Mouse (Mus musculus) liver, embryonic 12.5 days (tissue): Measurements from ENCODE around the gene Elovl6. TPM values are rescaled to one million over a fixed set of nuclear protein-coding genes. Genes with fewer than 3 reads are reported as not detected.

ENCODE experiments used
- ATAC-seq: fragments of 200-750 bp; cut with Nextera tagmentation; 2 replicates; pipeline ENCODE4 v1.8.0; 2017; ENCODE audit warnings: moderate number of reproducible peaks, mild to moderate bottlenecking, moderate library complexity
- H3K27ac ChIP-seq: fragments of 300-500 bp; sonication (generic); 2 replicates; pipeline ENCODE4 v1.5.1; 2016; ENCODE audit warnings: mild to moderate bottlenecking
- H3K27me3 ChIP-seq: fragments of 300-500 bp; sonication (generic); replicated peaks from 2 replicates; pipeline ENCODE4 v1.6.1; 2016; ENCODE audit warnings: mild to moderate bottlenecking, moderate library complexity
- H3K36me3 ChIP-seq: fragments of 300-500 bp; sonication (generic); 2 replicates; pipeline ENCODE4 v1.6.1; 2016; ENCODE audit warnings: mild to moderate bottlenecking, moderate library complexity
- H3K4me1 ChIP-seq: fragments of 300-500 bp; sonication (generic); 2 replicates; pipeline ENCODE4 v1.6.1; 2016
- H3K4me2 ChIP-seq: fragments of 300-500 bp; sonication (generic); 2 replicates; pipeline ENCODE4 v1.6.1; 2016; ENCODE audit warnings: mild to moderate bottlenecking, moderate library complexity
- H3K4me3 ChIP-seq: fragments of 300-500 bp; sonication (generic); 2 replicates; pipeline ENCODE4 v1.5.1; 2016; ENCODE audit warnings: mild to moderate bottlenecking, moderate library complexity
- H3K9ac ChIP-seq: fragments of 300-500 bp; sonication (generic); 2 replicates; pipeline ENCODE4 v1.6.1; 2016; ENCODE audit warnings: mild to moderate bottlenecking, moderate library complexity
- H3K9me3 ChIP-seq: fragments of 300-500 bp; sonication (generic); replicated peaks from 2 replicates; pipeline ENCODE4 v1.6.1; 2016; ENCODE audit warnings: mild to moderate bottlenecking, moderate library complexity
- WGBS: fragments of 180-500 bp; shearing (Covaris S2); methylation state at CpG from one replicate; pipeline ENCODE4 v1.1.7; 2016; ENCODE audit not compliant: insufficient replicate concordance; 5-methylcytosine and 5-hydroxymethylcytosine counted together
- polyA plus RNA-seq: library from polyadenylated mRNA; unstranded; fragments of >200 nt; fragmentation: Nextera tagmentation; extraction: Ambion mirVana; gene quantifications from 2 replicates; pipeline ENCODE4 v1.2.1, GENCODE M21; 2016

Gene Elovl6
- polyA plus RNA-seq, 1 experiment from 2014 or later, result 14.3 TPM

GRCm38 (mm10) chr3:129614216-129614615 lies 82.1 kb downstream of the Elovl6 start:
- Histone ChIP-seq H3K9me3 (no peaks in the 10 kb centered on the region), H3K4me2 (no peak overlapping the region), H3K27ac (no peak overlapping the region), H3K4me1 (peaks cover 10% of the 10 kb centered on the region), H3K4me3 (no peak overlapping the region), H3K9ac (no peak overlapping the region), H3K36me3 (peaks cover 19% of the 10 kb centered on the region), H3K27me3 (no peaks in the 10 kb centered on the region)
- peak; percentile 35; the same call in 1 of the 2 replicates for ATAC-seq
- 69% methylated on average over 2 of the region's 2 CpGs for WGBS

GRCm38 (mm10) chr3:129617450-129617849 lies 85.3 kb downstream of the Elovl6 start:
- H3K4me1 ChIP-seq, result peaks cover 21% of the 10 kb centered on the region
- 78% methylated on average over 11 of the region's 11 CpGs for WGBS
- H3K9me3 ChIP-seq, result no peaks in the 10 kb centered on the region
- H3K4me3 ChIP-seq, result no peak overlapping the region
- peaks cover 14% of the 10 kb centered on the region for H3K36me3 ChIP-seq
- no peak for ATAC-seq
- H3K4me2 ChIP-seq, result no peak overlapping the region
- no peaks in the 10 kb centered on the region for H3K27me3 ChIP-seq
- H3K9ac ChIP-seq, result no peak overlapping the region
- no peak overlapping the region for H3K27ac ChIP-seq

GRCm38 (mm10) chr3:129619194-129619775 lies 87.1 kb downstream of the Elovl6 start:
- Histone ChIP-seq H3K4me3 (no peak overlapping the region), H3K36me3 (peaks cover 14% of the 10 kb centered on the region; the same call in 1 of the 2 replicates), H3K4me1 (peaks cover 13% of the 10 kb centered on the region), H3K9me3 (no peaks in the 10 kb centered on the region), H3K9ac (no peak overlapping the region), H3K27ac (no peak overlapping the region), H3K27me3 (no peaks in the 10 kb centered on the region), H3K4me2 (no peak overlapping the region)
- no peak for ATAC-seq
- WGBS, result 79% methylated on average over 16 of the region's 16 CpGs

GRCm38 (mm10) chr3:129620802-129621201 lies 88.6 kb downstream of the Elovl6 start:
- H3K27me3 ChIP-seq, result no peaks in the 10 kb centered on the region
- no peak overlapping the region for H3K9ac ChIP-seq
- H3K4me2 ChIP-seq, result no peak overlapping the region
- H3K36me3 ChIP-seq, result peaks cover 14% of the 10 kb centered on the region; the same call in 1 of the 2 replicates
- no peak for ATAC-seq
- peaks cover 11% of the 10 kb centered on the region for H3K4me1 ChIP-seq
- no peak overlapping the region for H3K27ac ChIP-seq
- WGBS, result 51% methylated on average over 3 of the region's 3 CpGs
- H3K9me3 ChIP-seq, result no peaks in the 10 kb centered on the region
- H3K4me3 ChIP-seq, result no peak overlapping the region

- Histone ChIP-seq H3K4me3 (no peak overlapping the region), H3K4me1 (peaks cover 11% of the 10 kb centered on the region), H3K36me3 (peaks cover 14% of the 10 kb centered on the region; the same call in 1 of the 2 replicates), H3K9me3 (no peaks in the 10 kb centered on the region), H3K27ac (no peak overlapping the region), H3K27me3 (no peaks in the 10 kb centered on the region), H3K4me2 (no peak overlapping the region), H3K9ac (no peak overlapping the region)
- no peak for ATAC-seq
- 53% methylated on average over 5 of the region's 5 CpGs for WGBS
Measured at GRCm38 (mm10) chr3:129621255-129621654, 89.1 kb downstream of the Elovl6 start.

GRCm38 (mm10) chr3:129622120-129622519 lies 90.0 kb downstream of the Elovl6 start:
- Histone ChIP-seq H3K27me3 (no peaks in the 10 kb centered on the region), H3K4me2 (no peak overlapping the region), H3K9me3 (no peaks in the 10 kb centered on the region), H3K4me1 (peaks cover 11% of the 10 kb centered on the region), H3K4me3 (no peak overlapping the region), H3K36me3 (peaks cover 14% of the 10 kb centered on the region), H3K9ac (no peak overlapping the region), H3K27ac (no peak overlapping the region)
- WGBS, result 56% methylated on average over 9 of the region's 9 CpGs
- ATAC-seq, result no peak

GRCm38 (mm10) chr3:129622705-129623104 lies 90.5 kb downstream of the Elovl6 start:
- H3K9ac ChIP-seq, result no peak overlapping the region
- H3K27me3 ChIP-seq, result no peaks in the 10 kb centered on the region
- H3K36me3 ChIP-seq, result peaks cover 16% of the 10 kb centered on the region
- 84% methylated on average over 5 of the region's 5 CpGs for WGBS
- no peak overlapping the region for H3K4me2 ChIP-seq
- H3K9me3 ChIP-seq, result no peaks in the 10 kb centered on the region
- no peak for ATAC-seq
- no peak overlapping the region for H3K27ac ChIP-seq
- H3K4me3 ChIP-seq, result no peak overlapping the region
- peaks cover 11% of the 10 kb centered on the region for H3K4me1 ChIP-seq

- H3K4me1 ChIP-seq, result peaks cover 11% of the 10 kb centered on the region
- 80% methylated on average over 10 of the region's 10 CpGs for WGBS
- H3K4me2 ChIP-seq, result no peak overlapping the region
- H3K4me3 ChIP-seq, result no peak overlapping the region
- H3K36me3 ChIP-seq, result peaks cover 20% of the 10 kb centered on the region
- ATAC-seq, result no peak
- no peak overlapping the region for H3K9ac ChIP-seq
- no peaks in the 10 kb centered on the region for H3K27me3 ChIP-seq
- H3K9me3 ChIP-seq, result no peaks in the 10 kb centered on the region
- no peak overlapping the region for H3K27ac ChIP-seq
Measured at GRCm38 (mm10) chr3:129624193-129624805, 92.1 kb downstream of the Elovl6 start.

- H3K9ac ChIP-seq, result no peak overlapping the region
- no peaks in the 10 kb centered on the region; the same call in 1 of the 2 replicates for H3K4me1 ChIP-seq
- H3K36me3 ChIP-seq, result peaks cover 38% of the 10 kb centered on the region
- H3K4me3 ChIP-seq, result no peak overlapping the region
- no peaks in the 10 kb centered on the region for H3K27me3 ChIP-seq
- no peaks in the 10 kb centered on the region for H3K9me3 ChIP-seq
- no peak overlapping the region for H3K4me2 ChIP-seq
- H3K27ac ChIP-seq, result no peak overlapping the region
- 77% methylated on average over 4 of the region's 4 CpGs for WGBS
- ATAC-seq, result no peak
Measured at GRCm38 (mm10) chr3:129627281-129627680, 95.1 kb downstream of the Elovl6 start.

GRCm38 (mm10) chr3:129631018-129631417 lies 98.9 kb downstream of the Elovl6 start:
- Histone ChIP-seq H3K4me2 (no peak overlapping the region), H3K9me3 (no peaks in the 10 kb centered on the region), H3K36me3 (peaks cover 55% of the 10 kb centered on the region), H3K27ac (no peak overlapping the region), H3K9ac (no peak overlapping the region), H3K4me3 (no peak overlapping the region), H3K4me1 (peaks cover 15% of the 10 kb centered on the region), H3K27me3 (no peaks in the 10 kb centered on the region)
- ATAC-seq, result no peak
- 79% methylated on average over 1 of the region's 1 CpGs for WGBS

- H3K4me1 ChIP-seq, result peaks cover 15% of the 10 kb centered on the region
- H3K27ac ChIP-seq, result no peak overlapping the region
- H3K36me3 ChIP-seq, result peaks cover 55% of the 10 kb centered on the region
- H3K4me3 ChIP-seq, result no peak overlapping the region
- no peak for ATAC-seq
- H3K27me3 ChIP-seq, result no peaks in the 10 kb centered on the region
- 45% methylated on average over 5 of the region's 5 CpGs for WGBS
- H3K9ac ChIP-seq, result no peak overlapping the region
- no peaks in the 10 kb centered on the region for H3K9me3 ChIP-seq
- H3K4me2 ChIP-seq, result no peak overlapping the region
Measured at GRCm38 (mm10) chr3:129631857-129632256, 99.7 kb downstream of the Elovl6 start.

GRCm38 (mm10) chr3:129633518-129633917 lies 101.4 kb downstream of the Elovl6 start:
- WGBS, result 18% methylated on average over 8 of the region's 8 CpGs
- no peak overlapping the region for H3K9ac ChIP-seq
- H3K36me3 ChIP-seq, result peaks cover 41% of the 10 kb centered on the region
- 0 out of 2 replicates have a peak overlapping the region, but pooled peaks have one; percentile 16 for H3K4me2 ChIP-seq
- H3K4me3 ChIP-seq, result no peak overlapping the region
- H3K4me1 ChIP-seq, result peaks cover 15% of the 10 kb centered on the region
- H3K9me3 ChIP-seq, result no peaks in the 10 kb centered on the region
- ATAC-seq, result peak; percentile 76
- no peak overlapping the region for H3K27ac ChIP-seq
- no peaks in the 10 kb centered on the region for H3K27me3 ChIP-seq
